Mouse (Mus musculus): ENCODE measurements around the gene Gtsf1l.

Gtsf1l gene

GRCm38 (mm10) chr2:163048125-163048524 is 39.5 kb downstream of the Gtsf1l start:
- DNase-seq: peak; percentile 80 to 88

- no peak for DNase-seq
These were observed 47.7 kb downstream of the Gtsf1l start for GRCm38 (mm10) chr2:163039940-163040339.
